In genomic region chr16:28593075-28593915, GRCm38 (mm10) we compare ENCODE assay signal across 8 mouse cellular contexts.
DNase-seq lines count a peak whose midpoint lies in the region; ATAC-seq and TF ChIP-seq lines count a peak whose summit lies in the region.

No protein-coding gene starts in this region.

- peak; percentile 57 for ATAC-seq in cerebellum, adult (ENCODE audit: insufficient number of reproducible peaks, low FRiP score, low TSS enrichment)
- peak; percentile 87 for ATAC-seq in forebrain, embryonic 15.5 days (replicated peaks)
- ATAC-seq in liver, embryonic 14.5 days (ENCODE audit: insufficient read depth), result no peak
- peak; percentile 80 for ATAC-seq in neural tube, embryonic 15.5 days (ENCODE audit: low FRiP score)

- no peaks in the 10 kb centered on the region for H3K36me3 ChIP-seq in MEL (ENCODE audit: control insufficient read depth in 1 of 2, insufficient read depth in 2 of 2, low read length in 2 of 2)
- H3K36me3 ChIP-seq in forebrain, embryonic 15.5 days, result no peaks in the 10 kb centered on the region
- no peaks in the 10 kb centered on the region for H3K36me3 ChIP-seq in liver, embryonic 14.5 days (replicated peaks; ENCODE audit: control insufficient read depth, insufficient read depth, low read depth)
- H3K36me3 ChIP-seq in neural tube, embryonic 15.5 days, result no peaks in the 10 kb centered on the region

- H3K27ac ChIP-seq in MEL (ENCODE audit: control insufficient read depth, low read depth, low read length), result no peak overlapping the region
- no peak overlapping the region for H3K27ac ChIP-seq in forebrain, embryonic 15.5 days (replicated peaks)
- H3K27ac ChIP-seq in liver, embryonic 14.5 days, result no peak overlapping the region
- no peak overlapping the region for H3K27ac ChIP-seq in neural tube, embryonic 15.5 days (replicated peaks)

- H3K4me1 ChIP-seq in MEL (ENCODE audit: control insufficient read depth in 1 of 2, insufficient read depth in 2 of 2, low read length in 2 of 2), result no peaks in the 10 kb centered on the region
- H3K4me1 ChIP-seq in forebrain, embryonic 15.5 days, result 0 out of 2 replicates have a peak, but pooled peaks cover 2% of the 10 kb centered on the region
- no peaks in the 10 kb centered on the region for H3K4me1 ChIP-seq in liver, embryonic 14.5 days (replicated peaks; ENCODE audit: control insufficient read depth in 2 of 2, insufficient read depth in 2 of 2, low read length in 1 of 2)
- H3K4me1 ChIP-seq in neural tube, embryonic 15.5 days, result 0 out of 2 replicates have a peak, but pooled peaks cover 2% of the 10 kb centered on the region

- no peak overlapping the region for H3K4me3 ChIP-seq in MEL (ENCODE audit: control insufficient read depth in 1 of 2, insufficient read depth in 1 of 2, low read depth in 2 of 2, low read length in 2 of 2)
- peak overlapping the region; percentile 35 for H3K4me3 ChIP-seq in forebrain, embryonic 15.5 days
- H3K4me3 ChIP-seq in liver, embryonic 14.5 days (ENCODE audit: insufficient read depth in 1 of 2, low read depth in 2 of 2, low read length in 2 of 2), result peak overlapping the region in 1 of 2 experiments; percentile 21; a peak in 1 of 4 replicates
- peak overlapping the region; percentile 26; the same call in 1 of the 2 replicates for H3K4me3 ChIP-seq in neural tube, embryonic 15.5 days (replicated peaks)

- intact Hi-C loops in heart, postnatal 10 days (cut with DNase I), result loop anchor here (1.0 to 5.0 kb wide), 2 partner anchors 200 to 969 kb away; no protein-coding TSS in a partner anchor

- no peaks in the 10 kb centered on the region for H3K27me3 ChIP-seq in MEL (ENCODE audit: control insufficient read depth in 1 of 2, insufficient read depth in 2 of 2, low read length in 2 of 2)
- H3K27me3 ChIP-seq in forebrain, embryonic 15.5 days, result no peaks in the 10 kb centered on the region
- H3K27me3 ChIP-seq in liver, embryonic 14.5 days (ENCODE audit: control insufficient read depth, insufficient read depth, low read length), result no peaks in the 10 kb centered on the region
- H3K27me3 ChIP-seq in neural tube, embryonic 15.5 days (replicated peaks), result no peaks in the 10 kb centered on the region

- TF ChIP-seq POLR2A in MEL (IDR thresholded peaks at IDR 0.05; ENCODE audit: control insufficient read depth in 1 of 2, insufficient read depth in 1 of 2, low read depth in 1 of 2, low read length in 2 of 2, poor library complexity in 1 of 2), result no peak

- WGBS in forebrain, embryonic 15.5 days, result 27% methylated on average over 26 of the region's 26 CpGs
- WGBS in liver, embryonic 14.5 days (ENCODE audit: insufficient replicate concordance), result 22% methylated on average over 26 of the region's 26 CpGs
- 27% methylated on average over 26 of the region's 26 CpGs for WGBS in neural tube, embryonic 15.5 days

- H3K9me3 ChIP-seq in MEL (replicated peaks; ENCODE audit: insufficient read depth, low read length), result no peaks in the 10 kb centered on the region
- H3K9me3 ChIP-seq in forebrain, embryonic 15.5 days, result no peaks in the 10 kb centered on the region
- H3K9me3 ChIP-seq in liver, embryonic 14.5 days (ENCODE audit: control insufficient read depth, low read length), result no peaks in the 10 kb centered on the region
- no peaks in the 10 kb centered on the region for H3K9me3 ChIP-seq in neural tube, embryonic 15.5 days (replicated peaks)

- peak overlapping the region; percentile 53 for H3K4me2 ChIP-seq in forebrain, embryonic 15.5 days (replicated peaks)
- peak overlapping the region; percentile 32; the same call in 1 of the 2 replicates for H3K4me2 ChIP-seq in liver, embryonic 14.5 days (ENCODE audit: low read depth)
- H3K4me2 ChIP-seq in neural tube, embryonic 15.5 days, result peak overlapping the region; percentile 62

- TF ChIP-seq CTCF in MEL (IDR thresholded peaks at IDR 0.05 in 2 of 3, conservative IDR thresholded peaks at IDR 0.05 in 1 of 3; ENCODE audit: control insufficient read depth in 1 of 3, insufficient read depth in 1 of 3, low read depth in 2 of 3, low read length in 3 of 3, poor library complexity in 1 of 3, severe bottlenecking in 1 of 3), result peak; percentile 20 to 78 (median 66); a peak in 5 of 6 replicates
- peak; percentile 63 for TF ChIP-seq CTCF in liver, embryonic 14.5 days (IDR thresholded peaks at IDR 0.05; ENCODE audit: low read depth)

- H3K9ac ChIP-seq in MEL (ENCODE audit: control insufficient read depth, low read depth, low read length, poor library complexity, severe bottlenecking), result no peak overlapping the region
- peak overlapping the region; percentile 29; the same call in 1 of the 2 replicates for H3K9ac ChIP-seq in forebrain, embryonic 15.5 days (replicated peaks)
- H3K9ac ChIP-seq in liver, embryonic 14.5 days (replicated peaks), result no peak overlapping the region
- H3K9ac ChIP-seq in neural tube, embryonic 15.5 days (replicated peaks), result no peak overlapping the region

- DNase-seq in MEL (ENCODE audit: low read depth, low spot score), result peak; percentile 53
- DNase-seq in heart, postnatal 10 days, result peak; percentile 71 to 83
- DNase-seq in kidney, postnatal 4 days, result peak; percentile 86 to 87
- DNase-seq in liver, embryonic 14.5 days (ENCODE audit: low read depth in 3 of 3, low spot score in 3 of 3), result peak; percentile 2 to 6 (median 5)
- DNase-seq in urinary bladder, adult 2 months (ENCODE audit: low spot score), result peak; percentile 45

- TF ChIP-seq EP300 in MEL (IDR thresholded peaks at IDR 0.05; ENCODE audit: low read depth in 1 of 2, low read length in 2 of 2), result no peak
- TF ChIP-seq EP300 in liver, embryonic 14.5 days (IDR thresholded peaks at IDR 0.05; ENCODE audit: low read depth), result no peak

- no peaks in the 10 kb centered on the region for H3K79me2 ChIP-seq in MEL (ENCODE audit: control insufficient read depth, insufficient read depth, low read length, poor library complexity)

- peak; percentile 76 for TF ChIP-seq RAD21 in MEL (IDR thresholded peaks at IDR 0.05; ENCODE audit: low read depth, low read length)

TF ChIP-seq in MEL, 35 proteins besides CTCF, POLR2A, EP300 and RAD21:
- TF ChIP-seq SMC3 (IDR thresholded peaks at IDR 0.05; ENCODE audit: low read depth, low read length) (peak; percentile 56), GABPA (IDR thresholded peaks at IDR 0.05; ENCODE audit: low read depth, low read length) (no peak)
TF ChIP-seq in MEL: peak in this region for 1.

Comparison
In these comparisons a context has a peak if more than half of its experiments do, and no peak if none do; other contexts are left out.
1. DNase-seq: peak in every context shown above with its lines; median percentile 86 in kidney, postnatal 4 days; 77 in heart, postnatal 10 days; 53 in MEL; 45 in urinary bladder, adult 2 months; 5 in liver, embryonic 14.5 days.
2. H3K4me3 ChIP-seq: peak in forebrain, embryonic 15.5 days (single experiment) and neural tube, embryonic 15.5 days (single experiment); none in MEL (0 of 2).
3. Peak in every context shown above with its lines, with median percentiles within 50 percentile points of each other: H3K4me2 ChIP-seq.